Mouse (Mus musculus) liver, postnatal 0 days (tissue): ENCODE results near the gene Gm17542. TPM values are rescaled to one million over a fixed set of nuclear protein-coding genes. Genes with fewer than 3 reads are reported as not detected.
"Not testable (repeated sequence)": the region's sequence is repeated elsewhere in the genome, so short reads cannot be mapped to it uniquely, and the experiment has no call there.

Source experiments
- ATAC-seq: fragments of 200-750 bp; cut with Nextera tagmentation; 2 replicates; pipeline ENCODE4 v1.8.0; 2017; ENCODE audit warnings: mild to moderate bottlenecking, moderate library complexity
- DNase-seq: peaks from one replicate; pipeline ENCODE4 v3.0.0-alpha.2; 2016
- H3K27ac ChIP-seq: fragments of 300-500 bp; sonication (generic); 2 replicates; pipeline ENCODE4 v1.5.1; 2014; ENCODE audit warnings: antibody characterized with exemption, moderate library complexity, mild to moderate bottlenecking, low read depth
- H3K27me3 ChIP-seq: fragments of 300-500 bp; sonication (generic); 2 replicates; pipeline ENCODE4 v1.6.1; 2014; ENCODE audit warnings: low read length, control low read depth, mixed read lengths; ENCODE audit not compliant: insufficient read depth
- H3K36me3 ChIP-seq: fragments of 300-500 bp; sonication (generic); replicated peaks from 2 replicates; pipeline ENCODE4 v1.6.1; 2014; ENCODE audit warnings: mild to moderate bottlenecking, control low read depth, low read length, moderate library complexity, mixed read lengths; ENCODE audit not compliant: insufficient read depth
- H3K4me1 ChIP-seq: fragments of 300-500 bp; sonication (generic); 2 replicates; pipeline ENCODE4 v1.6.1; 2014; ENCODE audit warnings: antibody characterized with exemption, mild to moderate bottlenecking, control low read depth; ENCODE audit not compliant: insufficient read depth
- H3K4me2 ChIP-seq: fragments of 300-500 bp; sonication (generic); 2 replicates; pipeline ENCODE4 v1.6.1; 2014; ENCODE audit warnings: low read depth, mild to moderate bottlenecking, low read length, moderate library complexity, mixed read lengths
- H3K4me3 ChIP-seq: fragments of 300-500 bp; sonication (generic); 2 replicates; pipeline ENCODE4 v1.5.1; 2014; ENCODE audit warnings: low read depth, low read length
- H3K9ac ChIP-seq: fragments of 300-500 bp; sonication (generic); replicated peaks from 2 replicates; pipeline ENCODE4 v1.6.1; 2014; ENCODE audit warnings: mild to moderate bottlenecking, moderate library complexity
- H3K9me3 ChIP-seq: fragments of 300-500 bp; sonication (generic); 2 replicates; pipeline ENCODE4 v1.6.1; 2016; ENCODE audit warnings: mild to moderate bottlenecking, control low read depth, low read length, mixed read lengths
- CTCF ChIP-seq: sonication (generic); IDR thresholded peaks from 2 replicates; pipeline ENCODE4 v1.5.1; 2016; ENCODE audit warnings: antibody characterized with exemption, low read depth
- EP300 ChIP-seq: IDR thresholded peaks from 2 replicates; pipeline ENCODE4 v1.6.1; 2016; ENCODE audit warnings: antibody characterized with exemption, low read depth, mild to moderate bottlenecking
- WGBS: fragments of 180-500 bp; shearing (Covaris S2); extraction: QIAGEN DNeasy Blood & Tissue Kit; methylation state at CpG from one replicate; pipeline ENCODE4 v1.1.7; 2014; ENCODE audit not compliant: insufficient replicate concordance; 5-methylcytosine and 5-hydroxymethylcytosine counted together
- polyA plus RNA-seq: library from polyadenylated mRNA; unstranded; fragments of >200 nt; fragmentation: Nextera tagmentation; extraction: Ambion mirVana; gene quantifications from 2 replicates; pipeline ENCODE4 v1.2.1, GENCODE M21; 2015

Gene Gm17542
- polyA plus RNA-seq, result not detected in 2 replicates

DNA sequence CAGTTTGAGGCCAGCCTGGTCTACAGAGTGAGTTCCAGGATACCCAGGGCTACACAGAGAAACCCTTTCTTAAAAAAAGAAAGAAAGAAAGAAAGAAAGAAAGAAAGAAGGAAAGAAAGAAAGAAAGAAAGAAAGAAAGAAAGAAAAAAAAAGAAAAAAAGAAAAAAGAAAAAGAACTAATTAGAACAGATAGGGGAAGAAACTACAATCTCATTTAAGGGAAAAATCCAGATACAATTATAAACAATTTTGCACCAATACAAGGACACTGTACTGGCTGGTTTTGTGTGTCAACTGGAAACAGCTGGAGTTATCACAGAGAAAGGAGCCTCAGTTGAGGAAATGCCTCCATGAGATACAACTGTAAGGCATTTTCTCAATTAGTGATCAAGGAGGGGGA, at the start of gene Gm17542:
TSS of gene Gm17542 (minus strand) at position 101 of the 400 bp plus-strand sequence.
- not testable (repeated sequence) for H3K27me3 ChIP-seq, ATAC-seq, H3K27ac ChIP-seq, H3K4me3 ChIP-seq, H3K36me3 ChIP-seq, DNase-seq, H3K4me2 ChIP-seq, H3K4me1 ChIP-seq, H3K9ac ChIP-seq, H3K9me3 ChIP-seq

GRCm38 (mm10) chr10:58739779-58740178, 21.8 kb upstream of the Gm17542 start:
- Histone ChIP-seq H3K27me3 (no peaks in the 10 kb centered on the region), H3K9ac (no peak overlapping the region), H3K4me3 (no peak overlapping the region), H3K36me3 (no peaks in the 10 kb centered on the region), H3K4me1 (no peaks in the 10 kb centered on the region), H3K4me2 (no peak overlapping the region), H3K9me3 (no peaks in the 10 kb centered on the region), H3K27ac (no peak overlapping the region)
- TF ChIP-seq EP300, result no peak
- no peak for TF ChIP-seq CTCF
- no peak for DNase-seq
- no peak for ATAC-seq

DNA sequence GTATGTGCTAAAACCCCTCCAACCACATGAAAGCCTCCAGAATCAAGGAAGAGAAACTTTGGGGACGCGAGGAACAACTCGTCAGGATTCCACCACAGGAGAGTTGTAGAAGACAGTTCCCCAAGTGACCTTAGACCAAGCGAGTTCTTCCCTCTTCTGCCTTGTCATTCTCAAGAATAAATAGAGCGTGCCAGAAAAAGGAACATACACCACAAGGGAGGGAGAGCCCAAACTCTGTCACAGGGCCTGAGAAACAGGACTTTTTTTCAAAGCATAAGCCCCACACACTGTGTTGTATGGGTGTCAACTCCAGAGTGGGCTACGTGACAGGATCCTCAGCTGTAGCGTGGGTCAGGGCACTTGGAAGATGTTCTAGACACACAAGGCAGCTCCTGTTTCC, 20.1 kb upstream of the Gm17542 start:
- Histone ChIP-seq H3K9me3 (no peaks in the 10 kb centered on the region), H3K27ac (no peak overlapping the region), H3K4me3 (no peak overlapping the region), H3K4me2 (no peak overlapping the region), H3K9ac (no peak overlapping the region), H3K27me3 (no peaks in the 10 kb centered on the region), H3K36me3 (no peaks in the 10 kb centered on the region), H3K4me1 (no peaks in the 10 kb centered on the region)
- DNase-seq (no peak), ATAC-seq (no peak)
- no peak for TF ChIP-seq CTCF
- no peak for TF ChIP-seq EP300
- WGBS, result 75% methylated on average over 6 of the region's 7 CpGs

DNA sequence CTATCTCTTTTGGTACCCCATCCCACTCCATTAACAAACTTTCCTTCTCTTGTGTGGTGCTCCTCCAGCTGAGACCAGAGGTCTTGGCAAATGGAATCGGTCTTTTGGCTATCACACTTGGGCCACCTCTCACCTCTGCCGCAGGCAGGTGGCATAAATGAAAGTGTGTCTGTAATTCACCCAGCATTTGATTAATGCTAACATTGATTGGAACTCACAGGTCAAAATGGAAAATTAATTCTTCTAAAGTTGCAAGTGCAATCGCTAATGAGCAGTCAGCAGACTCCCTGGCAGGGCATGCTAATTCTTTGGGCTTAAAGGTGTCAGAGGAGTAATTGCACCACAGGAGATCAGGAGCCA, 3.2 kb downstream of the Gm17542 start:
- no peak for ATAC-seq
- Histone ChIP-seq H3K27me3 (no peaks in the 10 kb centered on the region), H3K36me3 (no peaks in the 10 kb centered on the region), H3K9ac (no peak overlapping the region), H3K4me1 (no peaks in the 10 kb centered on the region), H3K9me3 (no peaks in the 10 kb centered on the region), H3K27ac (no peak overlapping the region), H3K4me2 (peak overlapping the region; percentile 58), H3K4me3 (no peak overlapping the region)
- DNase-seq, result no peak
- no peak for TF ChIP-seq CTCF
- no peak for TF ChIP-seq EP300
- 58% methylated on average over 3 of the region's 3 CpGs for WGBS

DNA sequence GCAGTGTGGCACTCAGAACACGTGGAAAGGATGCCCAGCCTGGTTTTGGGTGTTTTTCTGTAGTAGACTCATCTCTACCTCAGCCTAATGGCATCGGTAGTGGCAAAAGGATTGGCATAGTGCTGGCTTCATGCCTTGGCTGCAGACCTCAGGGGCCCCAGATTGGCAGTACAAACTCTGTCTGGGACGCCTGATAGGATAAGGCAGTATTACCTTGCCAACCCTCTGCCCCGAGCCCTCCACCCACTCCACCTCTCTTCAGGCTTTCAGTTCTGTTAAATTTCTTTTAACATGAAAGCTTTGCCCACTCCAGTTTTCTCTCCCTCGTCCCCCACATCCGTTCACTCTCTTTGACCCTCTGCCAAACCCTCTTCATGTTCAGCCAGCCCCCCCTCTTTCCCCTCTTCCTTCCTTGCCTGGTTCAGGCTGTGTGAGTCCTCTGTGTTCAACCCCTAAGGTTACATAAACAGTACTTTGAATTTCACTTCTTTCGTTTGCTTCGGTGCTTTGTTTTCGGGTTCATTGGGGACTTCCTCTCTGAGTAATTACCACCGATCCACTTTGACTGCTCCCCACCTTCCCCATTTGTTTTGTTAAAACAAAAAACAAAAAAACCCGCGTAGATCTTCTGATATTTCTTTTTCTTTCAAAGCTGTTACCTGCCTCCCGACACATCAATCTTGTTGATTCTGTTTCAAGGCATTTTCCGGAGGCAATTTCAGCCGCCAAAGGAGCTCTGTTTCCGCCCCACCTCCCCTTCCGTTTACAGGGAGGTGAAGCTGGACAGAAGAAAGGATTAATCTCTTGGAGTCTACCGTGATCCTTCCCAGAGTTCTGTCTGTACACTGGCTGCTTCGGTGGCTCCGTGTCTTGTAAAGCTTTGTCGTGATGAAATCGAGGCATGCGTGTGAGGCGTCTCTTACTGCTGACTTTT, 3.9 kb downstream of the Gm17542 start:
- H3K36me3 ChIP-seq, result no peaks in the 10 kb centered on the region
- H3K4me3 ChIP-seq, result 0 out of 2 replicates have a peak overlapping the region, but pooled peaks have one; percentile 10
- DNase-seq (no peak), ATAC-seq (no peak)
- no peak overlapping the region for H3K9ac ChIP-seq
- WGBS, result 23% methylated on average over 24 of the region's 24 CpGs
- H3K27me3 ChIP-seq, result no peaks in the 10 kb centered on the region
- H3K4me2 ChIP-seq, result peak overlapping the region; percentile 58
- H3K4me1 ChIP-seq, result no peaks in the 10 kb centered on the region
- H3K9me3 ChIP-seq, result no peaks in the 10 kb centered on the region
- H3K27ac ChIP-seq, result no peak overlapping the region
- TF ChIP-seq CTCF, result no peak

DNA sequence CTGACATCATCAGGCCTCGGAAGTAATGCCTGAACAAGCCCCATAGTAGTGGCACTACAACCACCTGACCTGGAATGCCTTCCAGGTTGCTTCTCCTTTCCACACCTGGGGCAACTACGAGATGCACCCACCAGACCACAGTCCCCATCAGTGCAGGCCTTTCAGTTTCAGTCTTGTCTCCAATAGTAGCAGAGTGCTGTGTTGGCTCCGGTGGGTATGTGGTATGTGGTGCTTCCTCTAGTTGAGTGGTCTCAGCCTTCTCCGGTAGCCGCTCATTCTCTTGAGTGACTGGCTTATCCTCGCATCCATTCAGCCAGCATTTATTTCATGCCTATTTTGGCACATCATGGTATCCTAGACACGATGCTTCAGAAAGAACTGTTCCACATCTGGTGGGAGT, 4.8 kb downstream of the Gm17542 start:
- DNase-seq (no peak), ATAC-seq (no peak)
- Histone ChIP-seq H3K4me1 (no peaks in the 10 kb centered on the region), H3K27me3 (no peaks in the 10 kb centered on the region), H3K4me3 (no peak overlapping the region), H3K4me2 (no peak overlapping the region), H3K9ac (no peak overlapping the region), H3K36me3 (no peaks in the 10 kb centered on the region), H3K27ac (no peak overlapping the region), H3K9me3 (no peaks in the 10 kb centered on the region)
- 83% methylated on average over 7 of the region's 7 CpGs for WGBS
- TF ChIP-seq CTCF (no peak), EP300 (no peak)
